25 mouse cellular contexts compared by ENCODE assay signal in genomic region chr4:97765341-97766020, GRCm38 (mm10). TPM values are rescaled to one million over a fixed set of nuclear protein-coding genes. Genes with fewer than 3 reads are reported as not detected.
DNase-seq lines count a peak whose midpoint lies in the region; ATAC-seq and TF ChIP-seq lines count a peak whose summit lies in the region.
"Had no signal": no experiment of that assay in that cellular context is flagged by ENCODE, and none has a peak within 500 bp of the region (broad histone marks: within the 10 kb centered on the region; RNA-seq: fewer than 3 reads in every experiment).

No protein-coding gene starts in this region.

- H3K27me3 ChIP-seq in thymus, adult 2 months (ENCODE audit: control insufficient read depth, insufficient read depth, low read length), result no peaks in the 10 kb centered on the region
- H3K27me3 ChIP-seq in forebrain, embryonic 15.5 days, result no peaks in the 10 kb centered on the region
- H3K27me3 ChIP-seq: embryonic facial prominence, embryonic 12.5 days; forebrain, embryonic 13.5 days; hindbrain, embryonic 12.5 days had no signal

- peak; percentile 87 for DNase-seq in heart, adult 11 months
- DNase-seq in heart, adult 8-10 months (ENCODE audit: low spot score), result no peak
- peak; percentile 81 for DNase-seq in adipocyte (ENCODE audit: low spot score)
- DNase-seq in kidney, adult 8-10 months, result peak; percentile 83 to 88
- peak; percentile 57 for DNase-seq in kidney, postnatal 10 days
- DNase-seq in thymus, adult 2 months, result no peak
- DNase-seq in layer of hippocampus, adult 11-12 months (ENCODE audit: low spot score), result no peak
- DNase-seq: cerebellum, adult 2 months; cerebellum, postnatal 25 days; layer of hippocampus, adult 9-11 months; lung, adult 2 months; lung, postnatal 14 days; right cerebral cortex, postnatal 14 days had no signal

- no peaks in the 10 kb centered on the region for H3K36me3 ChIP-seq in thymus, adult 2 months (ENCODE audit: control insufficient read depth, insufficient read depth, low read length)
- H3K36me3 ChIP-seq in forebrain, embryonic 15.5 days, result no peaks in the 10 kb centered on the region
- H3K36me3 ChIP-seq: embryonic facial prominence, embryonic 12.5 days; hindbrain, embryonic 12.5 days; midbrain, embryonic 12.5 days had no signal

- WGBS in thymus, adult 2 months, result 96% methylated on average over 4 of the region's 4 CpGs
- WGBS in forebrain, embryonic 15.5 days, result 77% methylated on average over 4 of the region's 4 CpGs

- H3K9ac ChIP-seq in forebrain, embryonic 15.5 days (replicated peaks), result no peak overlapping the region
- H3K9ac ChIP-seq: embryonic facial prominence, embryonic 12.5 days; forebrain, embryonic 13.5 days; hindbrain, embryonic 12.5 days; midbrain, embryonic 12.5 days had no signal

- H3K4me1 ChIP-seq in thymus, adult 2 months (replicated peaks; ENCODE audit: control insufficient read depth, insufficient read depth, low read length), result no peaks in the 10 kb centered on the region
- no peaks in the 10 kb centered on the region for H3K4me1 ChIP-seq in forebrain, embryonic 15.5 days
- H3K4me1 ChIP-seq: forebrain, embryonic 13.5 days; hindbrain, embryonic 12.5 days; midbrain, embryonic 12.5 days had no signal

- H3K4me2 ChIP-seq in forebrain, embryonic 15.5 days (replicated peaks), result no peak overlapping the region
- H3K4me2 ChIP-seq: embryonic facial prominence, embryonic 12.5 days; forebrain, embryonic 13.5 days; hindbrain, embryonic 12.5 days; midbrain, embryonic 12.5 days had no signal

- H3K27ac ChIP-seq in thymus, adult 2 months (ENCODE audit: control insufficient read depth, insufficient read depth, low read length), result no peak overlapping the region
- no peak overlapping the region for H3K27ac ChIP-seq in forebrain, embryonic 15.5 days (replicated peaks)
- H3K27ac ChIP-seq: embryonic facial prominence, embryonic 12.5 days; forebrain, embryonic 13.5 days; hindbrain, embryonic 12.5 days; midbrain, embryonic 12.5 days; stomach, postnatal 0 days had no signal

- no peak for TF ChIP-seq CTCF in thymus, adult 2 months (IDR thresholded peaks at IDR 0.05; ENCODE audit: borderline replicate concordance, control insufficient read depth, extremely low read depth, insufficient read depth, low read length, poor library complexity)

- no peaks in the 10 kb centered on the region for H3K9me3 ChIP-seq in forebrain, embryonic 15.5 days
- H3K9me3 ChIP-seq: embryonic facial prominence, embryonic 12.5 days; forebrain, embryonic 13.5 days; hindbrain, embryonic 12.5 days; midbrain, embryonic 12.5 days had no signal

- H3K4me3 ChIP-seq in thymus, adult 2 months (ENCODE audit: control insufficient read depth, insufficient read depth, low read length), result no peak overlapping the region
- no peak overlapping the region for H3K4me3 ChIP-seq in forebrain, embryonic 15.5 days
- H3K4me3 ChIP-seq: embryonic facial prominence, embryonic 12.5 days; forebrain, embryonic 13.5 days; hindbrain, embryonic 12.5 days; midbrain, embryonic 12.5 days had no signal

- no peak for ATAC-seq in forebrain, embryonic 15.5 days (replicated peaks)
- ATAC-seq: forebrain, embryonic 13.5 days; intestine, postnatal 0 days had no signal

- TF ChIP-seq POLR2A in thymus, adult 2 months (IDR thresholded peaks at IDR 0.05; ENCODE audit: control insufficient read depth, extremely low read depth, insufficient read depth, low read length, poor library complexity), result no peak

RNA-seq across cellular contexts. Expression of gene Nfia, which starts 7.1 kb away (rescaled TPM):
- total RNA-seq in heart, adult 8-10 months (2022), result 100 to 1,000 TPM; 109 to 137 (median 121) TPM
- polyA plus RNA-seq in thymus, adult 2 months (2012; rRNA removed), result 26.4 and 33.6 TPM in 2 replicates
- polyA plus RNA-seq in forebrain, embryonic 15.5 days (2015; fragmentation: Nextera tagmentation; extraction: Ambion mirVana), result 98.3 and 101 TPM in 2 replicates

RNA-seq across cellular contexts. Expression of gene E130114P18Rik, which starts 12.4 kb away (rescaled TPM):
- total RNA-seq in heart, adult 8-10 months (2022), result under 1 TPM in 2 of 4 experiments, not detected in 2; 0.23 to 0.41 TPM
- 0.09 TPM in 1 of 2 replicates, not detected in the other for polyA plus RNA-seq in thymus, adult 2 months (2012; rRNA removed)
- 39.8 and 45.7 TPM in 2 replicates for polyA plus RNA-seq in forebrain, embryonic 15.5 days (2015; fragmentation: Nextera tagmentation; extraction: Ambion mirVana)
- total RNA-seq: gastrocnemius, adult 8-10 months; granulocyte monocyte progenitor cell, adult 5-6 weeks; heart, postnatal 25 days; megakaryocyte progenitor cell, adult 5-6 weeks; neutrophil, adult 5-6 weeks had no signal

Comparison
In these comparisons a context has a peak if more than half of its experiments do, and no peak if none do; other contexts are left out.
1. DNase-seq: peak in heart, adult 11 months (single experiment), adipocyte (single experiment), kidney, adult 8-10 months (2 of 2) and kidney, postnatal 10 days (single experiment); none in heart, adult 8-10 months (single experiment), thymus, adult 2 months (single experiment) and layer of hippocampus, adult 11-12 months (single experiment).
2. RNA of gene E130114P18Rik, which starts 12.4 kb away (polyA plus RNA-seq): 39.8 to 45.7 TPM in forebrain, embryonic 15.5 days; 0.09 TPM in thymus, adult 2 months; every median in the first group is over 10 times any median in the second.